Mouse (Mus musculus) bone marrow, adult 2 months (tissue): Measurements from ENCODE around the gene Zfyve1.
A peak's percentile ranks its signal among the peaks of the same experiment; 100 is the strongest.

Source experiments
- CTCF ChIP-seq: fragments of 200-500 bp; IDR thresholded peaks from 2 replicates; pipeline ENCODE4 v1.5.1; 2011; ENCODE audit warnings: low read length, control low read depth; ENCODE audit not compliant: control insufficient read depth, insufficient read depth
- POLR2A ChIP-seq: fragments of 200-500 bp; IDR thresholded peaks from 2 replicates; pipeline ENCODE4 v1.6.1; 2011; ENCODE audit warnings: low read depth, mild to moderate bottlenecking, control low read depth, low read length, borderline replicate concordance; ENCODE audit not compliant: control insufficient read depth

DNA sequence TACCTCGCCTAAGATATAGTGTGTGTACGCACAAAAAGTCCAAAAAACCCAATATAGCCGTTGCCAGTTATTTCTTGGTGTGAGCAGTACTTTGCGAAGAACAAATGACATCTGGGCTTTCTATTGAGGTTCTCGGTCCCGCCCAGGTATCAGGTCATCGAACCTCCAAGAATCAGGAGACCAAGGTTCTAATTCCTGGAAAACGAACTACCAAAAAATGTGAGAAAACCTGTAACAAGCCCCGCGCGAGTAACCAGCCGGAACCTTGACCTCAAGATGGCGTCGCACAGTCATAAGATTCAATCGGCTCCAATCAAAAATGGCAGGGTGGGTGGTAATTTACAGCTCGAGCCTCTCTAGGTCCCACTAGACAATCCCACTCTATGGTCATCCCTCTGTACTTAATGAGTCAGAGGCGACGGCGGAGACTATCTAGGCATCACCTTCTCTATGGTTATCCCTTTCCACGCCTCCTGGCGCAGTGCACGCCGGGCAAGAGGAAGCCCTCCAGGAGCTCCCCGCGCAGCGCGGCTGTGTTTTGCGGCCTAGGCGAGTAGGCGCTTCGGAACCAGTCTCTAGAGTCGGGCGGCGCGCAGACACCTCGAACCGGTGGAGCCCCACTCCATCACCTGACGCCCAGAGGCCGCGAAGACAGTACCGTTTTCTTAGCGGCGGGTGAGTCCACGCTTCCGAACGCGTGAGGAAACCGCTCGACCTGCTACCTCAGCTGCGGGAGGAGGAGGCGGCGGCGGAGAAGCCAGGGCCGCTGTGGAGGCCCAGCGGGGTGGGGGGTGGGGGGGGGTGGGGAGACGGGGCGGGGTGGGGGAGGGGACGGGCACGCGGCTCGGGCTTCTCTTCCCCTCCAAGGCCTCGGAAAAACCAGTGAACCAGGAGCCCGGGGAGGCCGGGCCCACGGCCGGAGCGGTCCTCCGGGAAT is 35.0 kb upstream of the Zfyve1 start:
- no peak for TF ChIP-seq CTCF
- TF ChIP-seq POLR2A: peak; percentile 95
